Mouse (Mus musculus) left cerebral cortex, postnatal 4 days (tissue): Measurements from ENCODE around the gene Fam3a. TPM values are rescaled to one million over a fixed set of nuclear protein-coding genes. Genes with fewer than 3 reads are reported as not detected.
"Not testable (repeated sequence)": the region's sequence is repeated elsewhere in the genome, so short reads cannot be mapped to it uniquely, and the experiment has no call there.

Experiments
- DNase-seq: peaks from one replicate; pipeline ENCODE4 v3.0.0-alpha.2; 2022
- intact Hi-C: fragments of 180-260 bp; cut with DNase I; formaldehyde crosslinking; loops from one replicate; pipeline ENCODE4 v1.15.1; 2025
- total RNA-seq, 2 experiments: library from RNA; stranded (reverse); gene quantifications; 2 replicates each; pipeline ENCODE4 v1.2.3; 2021

Fam3a gene
- 10 to 100 TPM; 20.4 to 22.2 TPM for total RNA-seq

DNA sequence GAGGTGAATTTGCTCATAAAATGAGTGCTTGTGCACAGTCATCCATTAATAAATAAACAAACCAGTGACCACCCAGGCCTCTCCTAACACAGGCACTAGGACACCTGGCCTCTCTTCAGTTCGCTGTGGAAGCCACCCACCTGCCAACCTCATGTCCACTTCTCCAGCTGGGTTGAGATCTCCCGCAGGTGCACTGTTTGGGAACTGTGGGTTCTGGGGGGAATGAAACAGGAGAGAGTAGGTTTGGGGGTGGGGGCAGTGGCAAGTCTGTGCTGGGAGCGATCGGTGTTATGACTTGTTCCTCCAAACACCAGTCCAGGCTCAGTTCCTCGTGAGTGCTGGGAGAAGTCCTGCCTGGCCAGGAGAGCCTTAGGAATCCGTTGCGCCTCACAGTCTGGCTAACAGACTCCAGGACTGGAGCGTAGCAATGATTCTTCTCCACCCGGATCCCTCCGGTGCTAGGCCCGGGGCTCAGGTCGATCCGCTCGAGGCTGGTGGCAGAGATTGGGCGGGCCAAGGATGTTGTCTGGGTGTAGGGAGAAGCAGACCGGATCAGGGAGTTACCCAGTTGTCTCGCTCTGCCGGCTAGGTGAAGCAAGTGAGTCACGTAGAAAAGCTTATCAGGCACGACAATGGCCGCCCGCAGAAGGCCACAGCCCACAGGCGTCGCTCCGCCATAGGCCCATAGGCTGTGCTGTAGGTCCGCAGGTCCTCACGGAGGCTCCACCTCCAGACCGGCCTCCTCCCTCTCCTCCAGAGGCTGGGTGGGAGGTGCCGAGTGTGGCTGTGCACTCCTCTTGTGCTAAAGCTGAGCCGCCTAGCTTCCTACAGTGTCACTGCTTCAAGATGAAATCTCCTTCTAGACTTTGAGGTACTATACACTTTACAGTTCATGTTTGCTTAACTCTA, at the start of gene Fam3a, which contains the start of gene Ikbkg:
Fam3a (minus strand) TSS at position 738 of the 909 bp plus-strand sequence.
Ikbkg (plus strand) TSS at position 756 of the 909 bp plus-strand sequence.
- intact Hi-C loops = loop anchor here (5.0 kb wide), 1 partner anchor 65 kb away; the partner anchor contains the start of gene Plxna3
- peak; percentile 85 for DNase-seq

DNA sequence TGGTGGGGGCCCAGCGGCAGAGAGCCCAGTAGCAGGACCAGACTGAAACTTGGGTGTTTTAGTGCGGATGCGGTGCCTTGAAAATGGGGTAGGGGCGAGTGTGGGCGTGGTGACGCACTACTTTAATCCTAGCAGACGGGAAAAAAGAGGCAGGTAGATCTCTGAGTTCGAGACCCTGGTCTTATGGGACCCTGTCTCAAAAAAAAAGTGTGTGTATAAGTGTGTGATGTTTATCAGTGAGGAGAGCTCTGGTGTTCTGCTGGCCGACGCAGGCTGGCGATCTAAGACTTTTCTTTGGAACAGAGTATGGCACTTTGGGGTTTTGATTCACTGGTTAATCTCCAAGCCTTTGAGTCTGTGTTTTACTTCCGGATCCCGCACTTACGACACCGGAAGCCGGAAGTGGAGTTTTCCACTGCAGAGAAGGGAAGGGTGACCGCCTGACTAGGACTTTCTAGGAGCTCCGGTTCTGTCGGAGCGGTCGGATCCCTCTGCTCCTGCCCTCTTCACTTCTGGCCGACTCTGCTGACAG, 36.3 kb upstream of the Fam3a start:
- DNase-seq = peak; percentile 46
- intact Hi-C loops = no loop called here

DNA sequence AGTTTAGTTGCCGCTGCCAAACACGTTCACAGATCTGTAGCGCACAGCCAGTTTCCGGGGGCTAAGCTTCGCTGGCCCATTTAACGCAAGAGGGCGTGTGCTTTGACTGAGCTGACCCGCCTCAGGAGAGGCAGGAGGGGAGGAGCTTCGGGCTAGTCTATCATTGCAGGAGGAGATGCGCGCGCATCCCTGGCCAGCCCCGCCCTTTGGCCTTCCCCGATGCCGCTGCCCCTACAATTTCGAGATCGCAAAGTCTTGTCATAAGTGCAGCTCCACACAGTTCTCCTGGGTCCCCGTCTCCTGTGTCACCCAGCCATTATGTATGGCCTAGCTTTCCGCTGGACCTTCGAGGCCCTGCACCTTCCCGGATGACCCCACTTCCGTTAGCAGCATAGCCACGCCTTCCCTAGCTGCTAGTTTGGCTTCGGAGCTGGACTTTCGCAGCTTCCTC, 35.8 kb upstream of the Fam3a start, which contains the start of gene G6pdx:
G6pdx (minus strand) TSS at position 369 of the 451 bp plus-strand sequence.
- intact Hi-C loops = no loop called here
- DNase-seq = peak; percentile 89

DNA sequence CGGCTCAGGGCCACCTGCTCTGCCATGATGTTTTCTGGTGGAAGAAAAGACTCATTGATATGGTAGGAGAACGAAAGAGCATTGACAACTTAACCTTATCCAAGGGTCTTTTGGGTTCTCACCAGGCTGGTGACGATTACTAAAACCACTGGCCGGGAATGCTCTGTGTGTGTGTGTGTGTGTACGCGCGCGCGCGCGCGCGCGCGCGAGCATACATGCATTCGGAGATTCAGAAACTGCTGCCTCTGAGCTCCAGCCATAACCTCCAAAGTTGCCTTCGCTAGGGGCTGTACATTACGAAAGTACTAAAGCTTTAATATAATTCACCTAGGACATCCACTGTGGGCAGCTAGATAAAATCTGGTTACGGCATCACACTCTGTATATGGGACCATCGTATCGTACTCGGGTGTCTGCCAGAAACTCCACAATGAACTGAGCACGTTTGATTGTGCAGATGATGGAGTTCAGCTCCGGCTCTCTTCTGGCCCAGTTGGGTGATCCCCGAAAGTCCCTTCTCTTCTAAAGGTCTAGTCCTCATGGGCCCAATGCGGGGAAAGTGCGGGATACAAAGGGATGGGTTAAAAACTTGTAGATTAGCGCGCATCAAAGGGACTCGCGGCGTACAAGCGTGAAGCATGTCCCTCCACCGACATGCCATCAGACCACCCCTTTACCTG, 35.2 kb upstream of the Fam3a start:
- intact Hi-C loops = no loop called here
- DNase-seq = peak; percentile 2

DNA sequence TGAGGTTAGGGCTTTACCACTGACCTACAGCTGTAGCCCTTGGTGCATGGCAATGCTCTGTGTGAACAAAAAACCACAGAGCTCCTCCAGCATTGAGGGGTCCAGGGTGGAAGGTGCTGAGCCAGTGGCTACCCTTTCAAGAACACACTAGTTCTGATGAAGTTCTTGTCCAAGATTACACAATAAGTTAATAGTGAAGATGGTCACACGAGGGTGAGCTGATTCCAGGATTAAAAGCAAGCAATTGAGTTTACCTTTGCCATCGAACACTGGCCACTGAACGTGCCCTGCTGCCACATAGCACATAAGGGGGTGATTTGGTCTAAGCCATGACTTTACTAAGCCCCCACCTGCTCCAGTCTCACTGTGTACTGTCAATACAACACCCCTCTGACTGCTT, 34.0 kb upstream of the Fam3a start:
- DNase-seq = no peak
- intact Hi-C loops = no loop called here

DNA sequence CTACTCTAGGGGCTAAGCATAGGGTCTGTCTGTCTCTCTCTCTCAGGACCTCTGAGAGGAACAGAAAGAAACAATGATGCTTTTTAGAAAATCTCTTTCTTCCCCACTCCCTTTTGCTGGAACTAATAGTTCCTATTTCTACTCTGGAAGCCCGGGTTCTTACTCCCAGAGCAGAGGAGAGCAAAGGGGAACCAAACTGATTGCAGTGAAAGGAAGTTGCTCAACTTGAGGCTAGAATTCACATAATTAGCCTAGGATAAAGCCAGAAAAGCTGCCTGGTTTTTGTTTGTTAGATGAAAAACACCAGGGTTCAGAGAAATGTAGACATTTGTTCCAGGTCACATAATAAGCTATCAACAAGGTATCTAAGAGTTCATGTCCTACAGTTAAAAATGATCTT, 33.2 kb upstream of the Fam3a start:
- intact Hi-C loops = no loop called here
- no peak for DNase-seq

DNA sequence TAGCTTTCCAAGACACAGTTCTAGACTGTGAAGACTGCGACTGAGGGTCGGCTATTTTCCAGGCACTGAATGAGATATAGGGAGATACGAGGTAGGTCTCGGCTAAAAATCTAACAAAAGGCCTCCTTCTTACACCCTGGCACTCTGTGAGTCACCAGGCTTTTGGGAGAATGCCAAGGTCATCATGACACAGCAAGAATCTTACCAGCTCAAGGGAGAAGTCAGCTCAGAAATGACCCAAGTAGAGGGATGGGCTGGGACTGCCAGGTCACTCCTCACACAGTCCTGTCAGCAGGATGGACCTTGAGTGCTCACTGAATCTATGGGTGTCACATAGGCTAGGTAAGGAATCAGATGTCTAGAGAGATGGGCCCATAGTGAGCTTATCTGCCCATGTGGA, 32.1 kb upstream of the Fam3a start:
- intact Hi-C loops = no loop called here
- DNase-seq = no peak

DNA sequence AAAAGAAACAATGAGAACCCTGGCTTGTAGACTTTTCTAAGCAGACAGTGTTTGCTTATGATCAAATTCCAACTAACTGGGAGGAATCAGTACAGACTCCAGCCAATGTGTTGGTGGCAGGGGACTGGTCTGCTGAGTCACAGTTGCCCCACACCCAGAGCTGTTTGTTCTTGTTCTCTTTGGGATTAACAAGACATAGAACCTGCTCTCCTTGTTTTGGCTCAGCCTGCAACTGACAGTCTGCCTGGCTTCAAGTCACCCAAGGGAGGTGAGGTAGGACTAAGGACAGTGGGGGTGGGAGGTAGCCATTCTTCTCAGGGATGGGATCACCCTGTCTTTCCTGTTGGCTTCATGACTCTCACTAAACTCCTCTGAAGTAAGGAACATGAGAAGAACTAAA, 31.4 kb upstream of the Fam3a start:
- no peak for DNase-seq
- intact Hi-C loops = no loop called here

DNA sequence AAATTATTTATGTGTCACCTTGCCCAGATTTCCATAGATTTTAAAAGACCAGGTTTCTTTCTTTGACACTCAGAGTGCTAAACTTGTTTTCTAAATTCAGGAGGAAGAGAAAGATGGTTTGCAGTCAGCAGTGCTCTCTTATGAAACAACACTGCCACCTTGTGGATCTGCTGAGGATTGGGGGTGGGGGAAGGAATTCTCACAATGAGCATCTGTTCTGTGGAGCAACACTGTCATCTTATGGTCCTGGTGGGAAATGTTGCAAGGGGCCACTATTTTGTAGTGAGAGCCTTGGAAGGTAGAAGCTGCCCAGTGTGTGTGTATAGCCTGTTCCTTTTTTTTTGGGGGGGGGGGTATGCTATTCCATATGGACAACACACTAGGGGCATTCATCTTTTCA, 20.3 kb upstream of the Fam3a start:
- intact Hi-C loops = loop anchor here (5.0 kb wide), 1 partner anchor 166 kb away; the partner anchor contains the start of gene Flna
- DNase-seq = peak; percentile 54

DNA sequence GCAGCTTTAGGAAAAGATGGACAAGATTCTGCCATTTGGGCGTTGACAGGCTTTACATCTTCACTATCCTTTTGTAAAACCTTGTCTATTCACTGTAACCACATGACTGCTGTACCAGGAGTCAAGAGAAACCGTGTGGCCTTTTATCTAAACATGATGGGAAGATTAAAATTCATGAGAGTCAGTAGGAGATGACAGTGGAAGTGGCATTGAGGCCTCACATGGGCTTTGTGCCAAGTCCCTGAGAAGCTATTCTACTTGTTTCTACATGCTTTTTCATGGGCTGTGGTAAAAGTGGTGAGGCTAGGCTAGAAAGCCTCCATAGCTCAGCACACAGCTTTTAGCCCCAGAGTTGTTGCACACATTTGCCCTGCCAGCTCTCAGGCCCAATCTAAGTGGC, 15.3 kb upstream of the Fam3a start:
- intact Hi-C loops = no loop called here
- DNase-seq = no peak

DNA sequence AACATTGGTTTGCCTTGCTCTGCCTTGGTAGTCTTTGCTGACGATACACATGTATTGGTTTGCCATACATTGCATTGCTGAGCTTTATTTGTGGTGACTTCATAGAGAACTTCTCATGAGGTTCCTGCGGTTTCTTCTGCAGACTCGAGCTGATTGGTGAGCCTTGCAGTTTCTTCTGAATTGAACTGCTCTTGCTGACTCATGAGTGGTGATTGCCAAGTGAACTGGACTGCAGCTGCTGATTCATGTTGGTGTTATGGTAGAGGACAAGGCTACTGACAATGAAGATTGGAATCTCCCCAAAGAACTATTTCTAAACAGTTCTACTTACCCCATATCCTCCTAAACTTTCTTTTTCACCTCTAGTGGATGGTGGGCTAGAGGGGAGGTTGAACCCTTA, 7.1 kb upstream of the Fam3a start:
- no peak for DNase-seq
- intact Hi-C loops = no loop called here

DNA sequence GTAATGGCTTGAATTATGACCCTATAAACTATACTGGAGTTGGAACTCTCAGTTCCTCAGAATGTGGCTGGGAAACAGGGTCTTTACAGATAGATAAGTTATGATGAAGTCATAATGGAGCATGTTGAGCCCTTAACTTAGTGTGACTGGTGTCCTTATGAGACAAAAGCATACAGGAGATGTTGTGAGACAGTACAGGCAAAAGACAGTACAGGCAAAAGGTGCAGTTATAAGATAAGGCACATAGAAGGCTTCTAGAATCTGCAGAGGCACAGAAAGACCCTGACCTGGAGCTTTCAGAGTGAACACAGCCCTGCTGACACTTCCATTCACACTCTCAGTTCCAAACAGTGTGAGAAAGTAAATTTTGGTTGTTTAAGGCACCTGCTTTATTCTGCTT, 4.9 kb downstream of the Fam3a start:
- intact Hi-C loops = no loop called here

DNA sequence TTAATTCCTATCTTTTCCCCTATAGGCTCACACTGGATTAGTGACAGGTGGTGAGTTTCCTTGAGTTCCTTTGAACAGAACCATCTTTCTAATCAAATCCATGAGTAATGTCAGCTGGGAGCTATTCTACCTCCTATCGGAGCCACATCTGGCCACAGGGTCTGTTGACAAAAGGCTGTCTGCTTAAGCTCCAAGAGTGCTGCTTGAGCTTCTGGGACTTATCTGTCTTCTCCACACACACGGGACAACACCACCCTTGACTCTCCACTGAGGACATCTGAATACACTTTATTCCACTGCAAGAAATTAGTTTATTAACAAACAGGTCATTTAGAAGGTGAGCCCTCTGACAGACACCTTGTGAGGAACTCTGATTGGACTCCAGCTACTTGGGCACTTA, 8.6 kb downstream of the Fam3a start:
- no peak for DNase-seq
- intact Hi-C loops = no loop called here

More for the DNA sequence above, 4.9 kb downstream of the Fam3a start:
- DNase-seq = no peak

DNA sequence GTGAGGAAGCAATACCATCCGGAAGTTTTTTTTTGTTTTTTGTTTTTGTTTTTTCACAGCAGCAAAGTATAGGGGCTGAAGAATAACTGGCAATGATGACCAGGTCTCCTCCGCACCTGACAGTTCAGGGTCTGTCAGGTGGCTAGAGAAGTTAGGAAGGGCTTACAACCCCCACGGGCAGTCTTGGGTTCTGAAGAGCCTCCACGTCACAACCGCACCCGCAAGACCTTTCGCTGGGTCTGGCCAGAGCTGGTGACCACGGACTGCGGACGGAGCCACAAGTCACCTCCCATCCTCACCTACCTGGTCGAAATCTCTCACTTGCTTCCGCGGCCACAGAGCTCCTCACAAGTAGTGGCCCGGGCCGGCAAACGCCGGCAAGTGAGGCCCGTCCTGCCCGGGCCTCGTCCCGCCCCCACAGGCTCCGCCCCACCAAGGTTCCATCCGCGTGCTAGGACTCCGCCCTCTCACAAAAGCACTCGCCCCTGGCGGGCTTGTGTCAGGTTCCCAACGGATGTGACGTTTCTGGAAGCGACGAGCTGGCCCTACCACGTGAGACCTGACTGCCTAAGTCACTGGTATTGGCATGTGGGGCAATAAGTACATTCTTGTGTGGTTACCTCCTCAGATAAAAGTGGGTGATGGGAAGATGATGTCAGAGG, 20.1 kb downstream of the Fam3a start, which contains the start of the genes Ubl4a and Slc10a3:
Ubl4a (minus strand) TSS at position 331 of the 662 bp plus-strand sequence.
Slc10a3 (minus strand) TSS at position 462 of the 662 bp plus-strand sequence.
- intact Hi-C loops = loop anchor here (2.0 kb wide), 1 partner anchor 50 kb away; no protein-coding TSS in a partner anchor

DNA sequence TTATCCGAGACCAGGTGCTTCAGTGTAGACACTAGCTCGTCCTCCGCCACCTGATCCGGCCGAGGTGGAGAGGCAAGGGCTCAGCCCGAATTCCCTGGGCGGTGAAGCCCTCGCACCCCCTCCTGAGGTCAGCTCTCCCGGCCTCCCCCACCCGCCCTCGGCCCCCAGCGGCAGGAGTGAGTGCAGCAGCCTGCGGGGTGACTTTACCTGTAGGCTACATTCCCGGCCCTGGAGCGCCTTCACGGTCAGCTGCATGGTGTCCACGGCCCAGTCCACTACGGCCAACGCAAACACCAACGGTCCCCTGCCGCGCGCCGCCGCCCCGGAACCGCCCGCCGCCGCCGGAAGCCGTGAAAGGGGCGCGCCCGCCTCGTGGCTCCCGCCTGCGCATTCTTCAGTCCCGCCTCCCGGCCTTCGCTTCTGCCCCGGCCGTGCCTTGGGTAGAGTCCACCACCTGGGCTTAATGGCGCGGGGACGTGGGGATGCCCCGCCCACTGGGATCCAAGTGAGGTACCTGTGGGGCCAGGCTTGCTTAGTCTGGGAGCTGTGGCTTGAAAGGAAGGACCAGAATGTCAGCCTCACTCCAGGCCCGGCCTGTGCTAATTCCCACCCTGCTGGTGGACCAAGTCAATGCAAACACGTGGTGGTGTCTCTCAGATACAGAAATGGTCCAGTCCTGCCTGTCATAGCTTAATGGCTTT, 24.7 kb downstream of the Fam3a start:
- intact Hi-C loops = no loop called here
- peak; percentile 65 for DNase-seq

More for the DNA sequence above, 20.1 kb downstream of the Fam3a start, which contains the start of the genes Ubl4a and Slc10a3:
- peak; percentile 78 for DNase-seq

DNA sequence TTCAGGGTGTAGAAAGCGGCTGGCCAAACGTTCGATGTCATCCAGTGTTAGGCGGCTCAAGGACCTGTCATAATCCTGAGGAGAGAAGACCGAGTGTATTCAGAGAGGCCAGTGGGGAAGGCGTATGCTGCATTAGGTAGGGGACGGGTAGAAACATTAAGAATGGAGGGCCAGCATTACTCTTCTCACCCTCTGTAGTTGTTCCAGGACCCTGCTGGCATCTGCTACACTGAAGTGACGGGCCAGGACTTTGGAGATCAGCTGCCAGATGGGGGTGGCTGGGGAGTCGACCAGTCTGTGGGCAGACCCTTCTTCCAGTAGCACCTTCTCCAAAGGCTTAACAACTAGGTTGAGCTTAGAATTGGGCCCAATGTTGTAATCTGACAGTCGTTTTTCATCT, 25.6 kb downstream of the Fam3a start:
- intact Hi-C loops = no loop called here
- no peak for DNase-seq

DNA sequence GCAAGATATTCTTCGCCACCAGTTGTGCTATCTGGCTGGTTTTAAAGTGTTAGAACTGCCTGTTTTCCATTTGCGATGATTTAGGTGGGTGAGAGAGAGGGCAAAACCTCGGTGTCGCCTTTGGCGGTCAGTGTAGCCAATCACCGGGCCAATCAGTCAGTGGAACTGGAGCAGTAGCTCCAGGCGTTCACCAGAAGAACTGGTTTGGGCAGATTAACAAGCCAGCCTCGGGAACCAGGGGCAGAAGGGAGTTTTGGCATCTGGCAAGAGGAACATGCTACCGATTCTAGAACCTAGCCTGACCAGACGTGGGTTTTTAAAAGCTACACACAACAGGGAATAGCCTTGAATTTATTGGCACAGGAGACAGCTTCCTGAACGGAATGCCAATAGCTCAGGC, 33.9 kb downstream of the Fam3a start:
- DNase-seq = no peak
- intact Hi-C loops = no loop called here

DNA sequence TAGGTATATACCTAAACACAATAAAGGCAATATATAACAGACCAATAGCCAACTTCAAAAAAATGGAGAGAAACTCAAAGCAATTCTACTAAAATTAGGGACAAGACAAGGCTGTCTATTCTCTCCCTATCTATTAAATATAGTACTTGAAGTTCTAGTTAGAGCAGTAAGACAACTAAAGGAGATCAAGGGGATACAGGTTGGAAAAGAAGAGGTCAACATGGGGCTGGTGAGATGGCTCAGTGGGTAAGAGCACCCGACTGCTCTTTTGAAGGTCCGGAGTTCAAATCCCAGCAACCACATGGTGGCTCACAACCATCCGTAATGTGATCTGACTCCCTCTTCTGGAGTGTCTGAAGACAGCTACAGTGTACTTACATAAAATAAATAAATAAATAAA, 36.0 kb downstream of the Fam3a start:
- intact Hi-C loops = not testable (repeated sequence)

DNA sequence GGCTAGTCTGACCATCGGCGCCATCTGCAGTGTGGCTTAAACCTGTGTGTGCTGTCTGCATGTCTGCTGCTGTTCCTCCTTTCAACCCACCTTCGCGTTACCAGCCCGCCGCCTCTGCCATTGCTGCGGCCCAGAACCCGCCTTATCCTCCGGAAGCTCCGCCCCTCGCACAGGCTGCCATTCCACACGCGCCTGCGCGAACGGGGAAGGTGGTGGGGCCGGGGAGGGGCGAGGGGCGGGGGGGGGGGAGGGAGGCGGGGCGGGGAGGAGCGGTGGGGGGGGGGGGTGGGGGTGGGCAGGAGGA, 39.7 kb downstream of the Fam3a start, which contains the start of gene Lage3:
Lage3 (minus strand) TSS at position 152 of the 304 bp plus-strand sequence.
- intact Hi-C loops = no loop called here
- DNase-seq = peak; percentile 84

More for the DNA sequence above, 36.0 kb downstream of the Fam3a start:
- not testable (repeated sequence) for DNase-seq
